Mouse (Mus musculus): Measurements from ENCODE around the gene Hist1h4j.

DNA sequence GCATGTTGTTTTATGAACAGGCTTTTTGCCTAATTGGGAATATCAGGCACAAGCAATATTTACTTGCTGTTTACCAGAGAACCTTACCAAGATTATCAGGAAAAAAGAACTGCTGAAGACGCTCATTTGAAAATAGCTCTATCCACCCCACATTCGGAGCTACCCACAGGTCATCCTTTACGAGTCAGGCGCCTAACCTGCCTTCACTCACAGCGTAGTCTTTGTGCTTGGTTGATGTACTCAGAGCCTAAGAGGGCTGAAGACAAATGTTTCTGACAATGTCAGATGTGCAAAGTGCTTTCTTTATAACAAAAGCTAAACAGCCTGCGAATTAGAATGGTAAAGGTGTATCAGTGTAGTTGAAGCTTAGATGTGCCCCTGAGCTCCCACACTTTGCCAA, 49.4 kb downstream of the Hist1h4j start:
- TF ChIP-seq CTCF (IDR thresholded peaks at IDR 0.05; ENCODE audit: low read depth, low read length), result no peak
- no peak for TF ChIP-seq GATA1 (IDR thresholded peaks at IDR 0.05; ENCODE audit: borderline replicate concordance, low read length)
- no peak for TF ChIP-seq TAL1 (conservative IDR thresholded peaks at IDR 0.05; ENCODE audit: low read depth, low read length)
- no peak for TF ChIP-seq POLR2AphosphoS5 (IDR thresholded peaks at IDR 0.05; ENCODE audit: insufficient replicate concordance, low read depth, low read length)

Data from G1E (cell line).